Mouse (Mus musculus) kidney, adult 9 months (tissue): ENCODE measurements at regions not wholly inside any gene's neighbourhood (a gene's known extent, or its start where the extent isn't known, plus 50 kb on each side); places are given as distances from the start of the nearest gene placed in this dataset.

ENCODE experiments used
- DNase-seq: peaks from one replicate; pipeline ENCODE4 v3.0.0; 2022

DNA sequence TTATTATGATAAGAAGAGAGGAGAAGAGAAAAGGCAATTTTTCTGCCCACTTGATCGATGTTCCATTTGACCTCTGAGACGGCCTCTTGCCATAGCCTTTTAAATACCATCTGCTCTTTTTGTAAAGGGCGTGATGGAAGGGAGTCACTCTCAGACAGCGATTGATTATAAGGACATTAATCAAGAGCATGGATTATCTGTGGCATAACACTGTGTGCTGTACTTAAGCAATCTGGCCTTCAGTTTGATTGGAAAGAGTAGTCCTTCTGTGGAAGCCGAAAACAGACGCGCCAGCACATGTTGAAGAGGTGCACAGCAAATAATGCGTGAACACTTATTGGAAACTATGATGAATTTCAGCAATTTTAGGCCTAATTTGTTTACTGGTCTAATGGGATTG, 685.4 kb upstream of the Robo1 start:
- DNase-seq: no peak

DNA sequence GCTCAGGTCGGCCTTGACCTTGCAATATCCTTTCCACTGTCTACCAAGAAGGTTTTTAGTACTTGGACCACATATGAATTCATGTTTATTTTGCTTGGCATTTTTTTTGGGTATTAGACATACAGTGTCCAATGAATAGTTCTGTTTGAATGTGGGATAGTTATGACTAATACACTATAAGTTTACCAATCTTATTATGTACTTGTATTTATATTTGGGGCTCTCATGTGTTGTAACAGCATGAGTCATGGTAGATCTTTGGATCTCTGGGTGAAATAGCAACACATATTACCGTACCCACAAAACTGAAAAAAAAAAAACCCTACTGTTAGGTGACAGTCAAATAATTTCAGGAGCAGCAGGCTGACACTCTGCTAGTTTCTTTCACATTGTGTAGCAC, 667.7 kb upstream of the Robo1 start:
- DNase-seq: no peak

DNA sequence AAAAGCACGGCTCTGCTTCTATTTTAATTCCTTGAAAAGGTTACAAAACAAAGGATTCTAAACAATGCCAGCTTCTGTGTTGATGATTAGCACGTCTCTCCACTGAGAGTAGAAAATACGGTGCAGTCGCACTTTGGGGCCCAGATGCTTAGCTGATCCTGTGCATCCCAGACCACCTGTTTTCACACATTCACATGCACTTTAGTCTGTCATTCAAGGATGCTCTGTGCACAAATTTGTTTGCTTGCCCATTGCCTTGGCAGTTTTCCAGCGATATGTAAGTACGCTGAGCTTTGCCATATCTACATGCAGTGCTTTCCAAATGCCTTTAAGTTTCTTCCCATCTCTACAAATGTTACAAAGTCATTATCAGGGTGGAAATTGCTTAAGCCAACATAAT, 664.9 kb upstream of the Robo1 start:
- no peak for DNase-seq

DNA sequence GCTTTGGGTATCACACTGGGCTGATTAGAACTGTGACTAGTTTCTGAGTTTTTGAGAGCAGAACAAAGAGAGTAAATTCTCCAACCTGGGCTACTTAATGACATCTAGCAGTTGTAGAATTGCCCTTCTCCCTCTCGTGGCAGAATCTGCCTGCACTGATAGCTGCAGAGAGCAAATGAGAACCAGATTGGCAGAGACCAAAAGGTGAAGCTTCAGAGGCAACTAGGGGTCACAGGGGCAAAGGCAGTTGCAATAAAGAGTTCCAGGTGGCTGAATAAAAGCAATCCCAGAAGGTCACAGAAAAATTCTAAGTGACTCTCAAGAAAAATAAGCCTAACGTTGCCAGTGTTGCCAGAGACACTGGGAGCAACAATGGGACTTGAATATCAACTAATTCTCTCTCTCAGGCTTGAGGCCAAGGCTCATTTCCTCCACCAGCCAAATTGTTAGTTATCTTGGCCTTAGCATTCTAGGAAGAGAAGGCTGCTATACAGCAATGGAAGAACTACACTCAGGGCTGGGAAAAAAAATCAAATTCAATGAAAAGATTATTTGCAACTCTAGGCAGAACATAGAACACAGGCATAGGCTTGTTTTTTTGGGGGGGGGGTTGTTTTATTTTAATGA, 629.9 kb upstream of the Robo1 start:
- no peak for DNase-seq

DNA sequence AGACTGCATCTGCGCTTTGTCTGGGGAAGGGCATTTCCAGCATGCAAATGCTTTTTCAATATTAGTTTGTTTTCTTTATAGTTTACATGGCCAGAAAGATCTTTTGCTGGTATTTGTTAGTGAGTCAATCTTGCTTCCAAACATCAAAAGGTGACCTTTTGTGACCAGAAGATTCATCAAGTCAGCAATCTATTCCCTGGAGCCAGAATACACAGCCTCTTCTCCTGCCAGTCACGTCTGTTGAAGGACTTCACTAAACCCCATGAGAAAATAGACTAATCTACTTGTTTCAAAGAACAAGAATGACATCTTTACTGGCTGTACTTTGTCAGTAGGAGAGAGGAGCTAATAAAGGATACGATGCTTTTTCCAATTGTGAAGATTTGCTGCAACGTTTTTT, 614.6 kb upstream of the Robo1 start:
- DNase-seq: no peak

DNA sequence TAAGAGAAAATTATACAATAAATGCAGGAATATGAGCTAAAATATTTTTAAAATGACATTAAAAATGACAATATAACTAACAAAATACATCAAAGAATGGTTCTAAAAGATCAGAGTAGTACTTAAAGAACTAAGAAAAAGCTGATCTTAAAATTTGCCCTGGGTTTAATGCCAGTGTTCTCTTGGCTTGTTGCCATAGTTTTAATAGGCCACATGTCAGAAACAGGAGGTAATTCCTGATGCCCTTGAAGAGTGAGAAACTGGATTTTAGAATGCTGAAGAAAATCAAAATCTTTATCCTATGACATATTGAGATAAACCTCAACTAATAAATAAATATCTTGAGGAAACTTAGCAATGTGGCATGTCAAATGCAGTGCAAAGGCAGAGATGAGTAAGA, 602.3 kb upstream of the Robo1 start:
- no peak for DNase-seq

DNA sequence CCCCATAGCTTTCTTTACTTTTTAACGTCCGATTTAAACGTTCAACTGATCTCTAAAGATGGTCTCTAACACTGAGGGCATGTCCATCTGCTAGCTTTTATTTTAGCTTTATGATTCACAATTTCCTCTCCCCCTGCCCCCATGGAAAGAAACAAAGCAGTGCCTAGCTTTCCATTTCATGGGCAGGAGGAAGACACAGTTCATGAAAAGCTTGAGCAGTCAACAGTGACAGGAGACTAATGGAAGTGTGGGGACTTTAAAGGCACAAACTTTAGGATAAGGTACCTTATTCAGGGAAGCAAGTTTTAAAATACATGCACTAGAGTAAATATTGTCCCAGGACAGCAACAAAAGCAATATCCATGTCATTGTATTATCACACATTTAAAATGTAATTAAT, 598.4 kb upstream of the Robo1 start:
- no peak for DNase-seq

DNA sequence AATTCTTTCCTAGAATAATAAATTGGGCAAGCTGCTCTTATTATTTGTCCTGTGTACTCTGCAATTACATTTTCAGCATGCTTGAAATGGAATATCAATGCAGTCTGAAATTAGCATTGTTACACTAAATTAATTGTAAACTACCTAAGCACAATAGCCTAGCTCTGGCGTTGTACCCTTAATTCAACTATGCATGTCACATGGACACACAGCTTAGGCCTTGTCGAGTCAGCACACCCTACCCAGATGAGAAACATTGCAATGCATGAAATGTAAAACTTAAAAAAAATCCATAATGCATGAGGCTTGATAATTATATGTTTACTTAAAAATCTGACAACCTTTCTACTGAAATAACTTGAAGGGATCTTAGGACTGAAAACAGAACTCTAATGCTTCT, 596.2 kb upstream of the Robo1 start:
- no peak for DNase-seq

DNA sequence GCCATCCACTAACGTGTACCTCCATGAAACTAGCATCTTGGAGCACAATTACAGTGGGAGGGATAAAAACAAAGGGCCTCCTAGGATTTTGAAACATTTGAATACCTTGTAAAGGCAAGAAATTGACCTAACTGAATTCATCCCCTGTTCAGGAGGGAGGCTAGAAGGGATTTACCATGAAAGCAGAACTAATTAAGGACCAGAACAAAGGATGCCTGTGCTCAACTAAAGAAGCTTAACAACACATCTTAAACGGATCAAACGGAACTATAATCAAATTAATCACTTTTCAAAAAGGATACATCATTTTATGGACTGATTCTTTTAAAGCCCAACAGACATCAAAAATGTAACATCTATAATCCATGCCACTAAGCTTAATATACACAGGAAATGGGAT, 590.9 kb upstream of the Robo1 start:
- no peak for DNase-seq

DNA sequence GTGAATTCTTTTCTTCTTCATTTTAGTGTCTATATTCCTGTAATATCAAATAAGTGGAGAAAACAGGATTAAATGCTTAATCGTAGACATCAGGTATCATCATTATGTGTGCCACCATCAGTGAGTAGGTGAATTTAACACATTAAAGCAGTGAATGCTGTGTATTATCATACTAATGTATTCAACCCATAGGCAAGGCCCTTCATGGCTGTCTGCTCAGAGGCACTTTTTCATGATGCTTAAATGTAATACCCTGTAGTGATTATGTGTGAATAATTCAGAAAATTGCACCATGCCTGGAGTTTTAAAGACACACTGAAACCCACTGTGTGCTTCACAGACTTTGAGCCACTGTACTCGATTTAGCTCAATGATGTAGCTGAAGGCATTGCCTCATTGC, 583.2 kb upstream of the Robo1 start:
- DNase-seq: no peak

DNA sequence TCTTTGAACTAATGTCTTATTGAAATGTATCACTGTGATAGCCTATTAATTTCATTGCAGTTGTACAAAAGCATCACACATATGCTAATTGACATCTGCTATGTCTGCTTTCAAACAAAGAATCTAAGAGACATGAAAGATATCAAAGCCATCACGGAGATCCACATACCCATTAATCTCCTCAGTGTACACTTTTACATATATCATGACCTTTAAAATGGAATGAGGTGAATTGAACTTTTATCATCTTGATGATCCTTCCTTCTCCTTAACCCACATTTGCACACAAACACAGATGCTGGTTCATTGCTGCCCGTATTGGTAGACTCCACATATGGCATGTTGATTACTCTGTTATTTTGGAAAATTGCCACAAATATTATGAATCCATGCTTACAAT, 570.2 kb upstream of the Robo1 start:
- no peak for DNase-seq

DNA sequence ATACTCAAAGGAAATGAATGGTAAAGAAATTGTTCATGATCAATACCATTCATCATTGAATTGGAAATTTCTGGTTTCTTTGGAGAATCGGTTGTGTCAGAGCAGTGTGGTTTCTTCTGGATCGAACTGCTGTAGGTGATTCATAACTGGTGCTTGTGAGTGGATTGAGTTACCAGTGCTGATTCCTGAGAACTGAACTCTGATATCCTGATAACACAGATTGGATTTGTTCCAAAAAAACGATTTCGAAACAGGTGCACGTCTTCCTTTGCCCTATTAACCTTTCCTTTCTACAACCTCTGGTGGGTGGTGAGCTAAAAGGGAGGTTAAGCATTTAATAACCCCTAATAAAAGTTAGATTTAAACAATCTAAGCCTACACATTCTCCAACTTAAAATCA, 569.0 kb upstream of the Robo1 start:
- DNase-seq: no peak

DNA sequence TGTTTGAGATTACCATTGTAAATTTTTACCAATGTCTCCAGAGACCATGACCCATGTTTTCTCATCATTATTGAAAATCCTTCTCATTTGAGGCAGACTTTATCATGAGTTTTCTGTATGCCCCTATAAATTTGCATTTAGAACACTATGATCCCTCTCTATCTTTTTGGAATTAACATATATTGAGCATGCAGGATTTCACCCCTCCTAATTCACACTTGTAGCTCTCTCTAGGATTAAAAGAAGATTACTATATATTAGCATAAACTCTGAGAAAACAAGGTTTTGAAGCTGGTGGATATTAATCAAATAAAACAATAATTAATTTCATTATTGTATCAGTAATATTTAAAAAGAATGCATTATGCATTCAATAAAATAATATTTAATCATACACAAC, 527.2 kb upstream of the Robo1 start:
- no peak for DNase-seq

DNA sequence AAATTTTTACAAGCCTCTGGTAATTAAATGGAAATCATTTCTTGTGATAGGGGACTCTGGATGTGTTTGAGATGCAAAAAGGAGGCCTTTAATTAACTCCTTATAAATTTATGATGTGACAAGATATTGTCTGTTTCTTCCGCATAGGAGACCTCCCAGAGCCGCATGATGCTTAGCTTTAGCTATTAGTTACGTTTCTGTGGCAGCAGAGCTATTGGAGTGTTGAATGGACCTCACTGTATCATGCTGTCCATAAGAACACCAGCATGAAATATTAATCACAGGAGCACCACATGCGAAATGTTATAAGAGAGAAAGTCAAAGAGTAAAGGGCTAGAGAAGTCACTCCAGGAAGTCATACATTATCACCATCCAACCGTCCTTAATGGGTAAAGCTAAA, 495.3 kb upstream of the Robo1 start:
- no peak for DNase-seq

DNA sequence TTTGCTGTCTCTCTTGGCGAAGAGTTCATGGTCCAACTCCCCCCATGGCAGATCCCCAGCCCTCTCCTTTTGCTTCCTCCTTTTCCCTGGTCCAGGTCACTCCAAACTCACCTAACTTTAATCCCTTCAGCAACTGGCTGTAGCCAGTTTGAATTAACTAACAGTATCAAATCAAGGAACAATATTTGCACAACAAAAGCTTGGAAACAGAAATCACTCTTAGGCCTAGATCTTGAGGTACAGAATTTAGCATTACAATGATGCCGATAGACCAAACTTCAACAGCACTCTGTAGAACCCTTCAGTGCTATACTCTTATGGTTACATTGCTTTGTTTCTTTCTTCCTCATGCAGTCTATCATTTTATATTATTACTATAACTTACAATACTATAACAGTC, 472.8 kb upstream of the Robo1 start:
- no peak for DNase-seq

DNA sequence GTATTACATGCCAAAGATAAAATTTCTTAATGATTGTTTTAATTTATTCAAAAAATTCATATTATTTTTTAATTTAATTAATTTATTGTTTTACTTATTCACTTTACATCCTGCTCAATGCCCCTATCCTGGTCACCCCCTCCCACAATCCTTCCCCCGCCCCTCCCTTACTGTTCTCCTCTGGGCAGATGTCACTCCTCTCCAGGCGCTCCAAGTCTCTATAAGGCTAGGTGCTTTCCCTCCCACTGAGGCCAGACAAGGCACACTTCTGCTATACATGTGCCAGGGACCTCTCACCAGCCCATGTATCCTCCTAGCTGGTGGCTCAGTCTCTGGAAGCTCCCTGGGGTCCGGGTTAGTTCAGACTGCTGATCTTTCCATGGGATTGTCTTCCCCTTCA, 458.0 kb upstream of the Robo1 start:
- DNase-seq: no peak

DNA sequence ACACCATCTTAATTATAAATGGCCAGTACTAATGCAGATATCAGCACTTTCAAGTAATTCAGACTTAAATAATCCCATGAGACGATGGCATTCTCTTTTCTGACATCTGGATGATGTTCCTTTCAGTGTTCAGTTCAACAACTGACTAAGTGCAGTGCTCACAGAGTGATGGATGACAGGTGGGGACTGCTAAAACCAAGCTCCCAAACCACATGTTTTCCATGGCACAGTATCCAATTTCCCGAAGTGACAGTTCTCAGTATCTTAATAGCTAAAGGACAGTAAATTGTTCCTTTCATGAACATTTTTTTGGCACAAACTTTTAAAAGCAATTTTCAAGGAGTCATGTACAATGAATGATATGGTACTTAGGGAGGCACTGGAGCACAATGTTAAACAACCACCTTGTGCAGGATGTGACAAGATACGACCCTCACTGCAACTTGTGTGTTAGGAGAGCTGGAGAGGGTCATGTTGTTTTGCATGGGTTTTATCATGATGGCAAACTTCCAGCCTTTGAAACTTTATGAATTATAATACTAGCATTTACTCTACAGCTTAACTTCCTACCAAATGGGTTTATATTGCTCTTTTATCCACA, 456.4 kb upstream of the Robo1 start:
- DNase-seq: no peak

DNA sequence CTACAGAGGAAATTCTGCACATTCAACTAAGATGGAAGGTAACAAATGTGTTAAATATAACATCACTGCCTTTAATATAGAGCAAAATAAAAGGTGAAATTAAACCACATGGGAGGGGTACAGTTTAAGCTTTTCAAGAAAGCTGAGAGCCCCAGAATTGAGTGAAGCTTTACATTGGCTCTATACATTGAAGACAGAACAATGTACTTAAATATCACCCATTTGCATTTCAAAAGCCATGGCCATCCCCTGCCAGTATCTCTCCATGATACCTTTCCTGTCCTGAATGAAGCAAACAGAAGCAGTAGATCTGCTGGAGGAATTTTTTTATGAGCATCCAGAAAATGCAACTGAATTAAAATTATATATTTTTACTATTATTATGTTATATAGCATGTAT, 450.2 kb upstream of the Robo1 start:
- DNase-seq: no peak

DNA sequence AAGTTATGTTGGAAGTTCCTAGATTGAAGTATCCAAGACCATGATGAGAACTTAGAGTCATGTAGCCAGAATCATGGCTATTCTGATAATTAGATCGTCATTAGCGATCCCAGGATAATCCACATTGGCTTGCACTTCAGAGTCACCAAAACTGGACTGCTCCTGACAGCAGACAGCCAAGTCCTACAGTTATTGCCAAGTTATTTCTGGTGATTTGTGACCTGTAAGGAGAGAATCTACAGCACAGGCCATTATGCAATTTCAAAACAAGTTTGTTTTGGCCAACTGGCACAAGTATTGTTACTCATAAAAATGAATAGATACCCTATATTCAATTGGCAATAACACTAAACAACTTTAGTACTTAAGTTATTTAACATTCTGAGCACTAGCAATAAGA, 447.9 kb upstream of the Robo1 start:
- DNase-seq: no peak

DNA sequence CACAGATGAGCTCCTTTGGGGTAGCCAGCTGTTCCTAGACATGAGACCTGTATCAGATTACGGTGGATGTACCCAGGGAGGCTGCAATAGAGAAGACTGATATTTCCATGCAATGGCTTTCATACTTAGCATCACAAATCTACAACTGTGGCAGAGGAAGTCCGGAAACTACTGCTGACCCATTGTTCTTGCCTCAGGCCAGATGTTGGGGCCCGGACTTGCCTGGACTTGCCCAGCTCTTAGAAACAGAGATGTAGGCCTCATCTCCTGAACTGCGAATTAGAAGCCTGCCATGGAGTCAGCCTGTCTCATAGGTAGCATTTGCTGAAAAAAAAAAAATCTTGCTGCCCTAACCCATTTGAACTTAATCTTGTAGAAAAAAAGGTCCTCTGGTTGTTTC, 422.4 kb upstream of the Robo1 start:
- DNase-seq: no peak

DNA sequence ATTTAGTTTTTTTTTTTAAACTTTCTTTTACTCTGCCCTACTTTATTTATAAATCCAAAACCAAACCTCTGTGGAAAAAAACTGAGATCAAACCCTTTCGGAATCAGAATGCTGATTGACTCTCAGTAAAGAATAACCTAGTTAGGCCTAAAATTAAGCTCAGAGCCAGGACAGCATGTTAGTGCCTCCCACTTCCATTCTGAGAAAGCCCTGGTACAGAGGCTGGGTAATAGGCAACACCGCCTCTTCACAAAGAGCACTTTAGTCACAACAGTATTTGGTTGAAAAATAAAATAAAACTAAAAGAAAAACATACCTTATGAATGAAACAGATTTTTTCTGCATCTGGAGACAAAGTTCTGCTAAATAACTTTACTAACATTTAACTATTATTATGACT, 418.4 kb upstream of the Robo1 start:
- peak; percentile 5 for DNase-seq

DNA sequence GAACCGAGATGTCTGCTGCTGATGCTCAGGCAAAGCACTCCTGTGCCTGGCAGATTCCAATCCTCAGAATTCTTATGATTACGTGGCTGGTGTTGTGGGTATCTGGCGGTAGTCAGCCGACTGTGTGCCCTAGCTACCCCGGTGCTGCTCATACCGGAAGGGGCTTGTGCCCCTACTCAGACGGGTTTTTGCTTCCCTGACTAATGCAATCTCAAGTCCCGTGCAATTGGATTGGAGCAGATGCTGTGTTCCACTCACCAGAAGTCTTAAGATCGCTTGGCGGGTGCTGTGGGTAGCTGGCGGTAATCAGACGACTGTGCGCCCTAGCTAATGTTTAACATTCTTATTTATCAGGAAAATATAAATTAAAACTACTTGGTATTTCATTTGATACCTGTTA, 385.0 kb upstream of the Robo1 start:
- no peak for DNase-seq

DNA sequence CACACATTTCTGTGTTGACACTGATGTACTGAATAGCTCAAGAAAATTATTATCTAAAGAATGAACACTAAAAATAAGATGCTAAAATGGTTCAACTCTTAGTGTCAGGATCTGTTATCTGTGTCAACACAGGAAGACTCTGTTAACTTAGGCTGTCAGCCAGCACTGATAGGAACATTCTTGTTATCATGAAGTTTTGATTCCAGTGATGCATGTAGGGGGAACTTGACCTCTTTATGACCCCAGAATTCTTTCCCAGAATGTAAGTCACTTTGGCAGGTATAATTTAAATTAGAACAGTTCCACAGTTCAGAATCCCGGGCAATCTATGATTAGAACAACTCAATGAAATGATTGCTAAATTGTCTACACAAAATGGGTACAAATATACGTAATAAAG, 363.9 kb upstream of the Robo1 start:
- DNase-seq: peak; percentile 7

DNA sequence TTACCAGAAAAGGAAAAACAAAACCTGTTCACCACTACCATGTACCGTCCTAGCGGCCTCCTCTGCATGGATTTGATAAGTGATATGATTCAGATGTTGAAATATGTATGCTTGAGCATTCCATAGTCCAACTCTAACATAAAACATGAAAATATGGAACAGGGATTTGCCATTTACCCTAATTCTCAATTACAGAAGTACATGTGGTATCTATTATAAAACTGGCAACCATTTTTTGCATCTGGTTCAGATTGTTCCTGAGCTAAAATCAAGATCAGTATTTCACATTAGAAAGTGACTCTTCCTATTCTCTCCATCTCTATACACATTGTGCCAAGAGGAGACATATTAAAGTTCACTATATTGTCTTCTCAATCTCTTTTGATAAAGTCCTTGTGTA, 363.3 kb upstream of the Robo1 start:
- DNase-seq: no peak

DNA sequence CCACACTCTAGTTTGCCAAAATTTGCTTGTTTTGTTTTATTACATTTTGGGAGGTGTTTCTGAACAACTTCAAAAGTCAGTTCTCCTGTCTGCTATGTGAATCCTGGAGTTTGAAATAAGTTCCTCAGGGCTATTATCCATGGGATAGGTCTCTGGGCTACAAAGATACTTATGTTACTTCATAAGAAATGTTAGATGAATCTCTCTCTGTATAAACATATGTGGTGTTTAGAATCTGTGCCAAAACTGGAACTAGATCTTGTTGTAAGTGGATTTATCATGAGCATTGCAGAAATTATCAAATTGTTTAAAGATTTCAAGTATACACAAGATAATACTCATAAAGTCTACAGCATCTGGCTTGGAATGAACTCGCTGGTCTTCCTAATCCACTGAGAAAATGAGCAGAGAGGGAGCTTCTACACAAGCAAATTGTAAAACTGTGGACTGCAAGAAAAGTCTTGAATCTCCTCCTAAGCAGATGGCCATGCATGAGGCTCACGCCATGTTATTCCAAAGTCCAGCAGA, 355.2 kb upstream of the Robo1 start:
- no peak for DNase-seq
